Mouse (Mus musculus): ENCODE data around the gene Epha6. TPM values are rescaled to one million over a fixed set of nuclear protein-coding genes. Genes with fewer than 3 reads are reported as not detected.

Epha6 gene
- polyA plus RNA-seq, 1 experiment from 2014 or later: 2.1 TPM

DNA sequence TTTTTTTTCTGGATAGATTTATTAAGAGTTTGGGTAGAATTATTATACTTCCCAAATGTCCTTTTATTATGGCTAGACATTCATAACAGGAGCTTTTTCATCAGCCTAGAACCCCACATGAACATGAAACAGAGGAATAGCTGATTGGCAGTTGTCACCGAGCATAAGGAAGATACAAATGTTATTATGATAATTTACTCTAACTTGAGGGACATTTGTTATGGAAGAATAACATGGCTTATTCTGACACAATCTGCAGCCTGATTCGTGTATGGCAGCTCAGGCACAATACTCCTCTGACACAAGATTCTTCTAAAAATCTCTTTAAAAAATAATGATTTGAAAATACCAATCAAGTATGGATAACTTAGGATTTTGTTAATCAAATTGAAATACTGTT lies 347.7 kb downstream of the Epha6 start:
- Histone ChIP-seq H3K9me3 (replicated peaks) (no peaks in the 10 kb centered on the region), H3K4me3 (no peak overlapping the region), H3K27ac (no peak overlapping the region), H3K27me3 (no peaks in the 10 kb centered on the region), H3K9ac (no peak overlapping the region), H3K36me3 (ENCODE audit: poor library complexity, severe bottlenecking) (no peaks in the 10 kb centered on the region), H3K4me1 (no peaks in the 10 kb centered on the region), H3K4me2 (no peak overlapping the region)
- ATAC-seq: no peak
- 72% methylated on average over 2 of the region's 2 CpGs for WGBS

DNA sequence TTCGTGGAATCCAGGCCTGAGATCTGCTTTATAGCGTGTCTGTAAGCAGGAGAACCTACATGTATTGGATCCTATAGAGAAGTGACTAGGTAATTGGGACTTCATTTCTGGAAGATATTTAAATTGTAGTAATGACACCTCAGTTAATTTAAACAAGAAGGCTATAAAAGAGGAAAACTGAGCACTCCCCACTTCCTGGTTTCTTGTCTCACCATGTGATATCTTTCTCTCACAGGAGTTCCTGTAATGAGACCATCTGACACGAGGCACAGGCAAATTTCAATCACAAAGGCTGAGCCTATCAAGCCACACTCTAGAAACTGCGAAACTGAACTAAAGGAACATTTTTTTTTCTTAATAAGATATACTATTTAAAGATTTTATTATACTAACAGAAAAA lies 348.3 kb downstream of the Epha6 start:
- ATAC-seq: no peak
- WGBS: 79% methylated on average over 4 of the region's 4 CpGs
- Histone ChIP-seq H3K27me3 (no peaks in the 10 kb centered on the region), H3K4me1 (no peaks in the 10 kb centered on the region), H3K9ac (no peak overlapping the region), H3K36me3 (ENCODE audit: poor library complexity, severe bottlenecking) (no peaks in the 10 kb centered on the region), H3K4me2 (no peak overlapping the region), H3K9me3 (replicated peaks) (no peaks in the 10 kb centered on the region), H3K27ac (no peak overlapping the region), H3K4me3 (no peak overlapping the region)

DNA sequence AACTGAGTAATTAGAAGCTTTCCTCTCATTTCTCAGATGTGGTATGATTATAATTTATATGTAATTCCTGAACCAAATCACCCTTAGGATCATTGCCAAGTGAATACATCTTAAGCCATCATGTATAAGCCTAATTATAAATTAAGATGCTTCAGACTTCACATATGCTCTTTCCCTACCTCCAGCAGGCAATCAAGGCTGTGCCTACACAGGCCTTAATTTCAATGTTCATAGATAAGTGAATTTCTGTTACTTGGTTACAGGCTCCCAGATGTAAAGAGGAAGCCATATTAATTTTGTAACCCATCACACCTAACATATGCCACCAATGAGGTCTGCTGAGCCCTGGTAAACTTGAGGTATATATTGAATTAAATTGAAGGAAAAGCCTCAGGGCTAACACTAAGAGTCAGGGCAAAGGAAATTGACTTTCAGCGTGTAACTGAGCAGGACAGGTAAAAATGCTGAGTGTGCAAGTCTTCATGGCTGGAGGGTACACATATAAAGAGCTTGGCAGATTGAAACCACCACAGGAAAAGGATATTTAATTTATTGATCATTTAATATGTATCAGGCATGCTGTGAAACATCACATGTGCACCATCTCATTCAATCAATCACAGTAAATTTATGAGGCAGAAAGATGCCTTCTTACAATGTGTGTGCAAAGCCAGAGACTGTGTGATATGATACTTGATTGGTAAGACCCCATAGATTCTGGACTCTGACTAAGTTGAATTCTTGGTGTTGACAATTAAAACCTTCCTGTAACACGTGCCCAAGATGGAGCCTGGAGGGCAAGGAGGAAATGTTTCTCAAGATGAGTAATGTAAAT lies 365.8 kb downstream of the Epha6 start:
- Histone ChIP-seq H3K4me2 (no peak overlapping the region), H3K27ac (no peak overlapping the region), H3K4me3 (no peak overlapping the region), H3K9ac (no peak overlapping the region), H3K9me3 (replicated peaks) (no peaks in the 10 kb centered on the region), H3K4me1 (no peaks in the 10 kb centered on the region), H3K27me3 (no peaks in the 10 kb centered on the region), H3K36me3 (ENCODE audit: poor library complexity, severe bottlenecking) (no peaks in the 10 kb centered on the region)
- ATAC-seq: no peak; the same call in 1 of the 2 replicates
- 81% methylated on average over 2 of the region's 2 CpGs for WGBS

DNA sequence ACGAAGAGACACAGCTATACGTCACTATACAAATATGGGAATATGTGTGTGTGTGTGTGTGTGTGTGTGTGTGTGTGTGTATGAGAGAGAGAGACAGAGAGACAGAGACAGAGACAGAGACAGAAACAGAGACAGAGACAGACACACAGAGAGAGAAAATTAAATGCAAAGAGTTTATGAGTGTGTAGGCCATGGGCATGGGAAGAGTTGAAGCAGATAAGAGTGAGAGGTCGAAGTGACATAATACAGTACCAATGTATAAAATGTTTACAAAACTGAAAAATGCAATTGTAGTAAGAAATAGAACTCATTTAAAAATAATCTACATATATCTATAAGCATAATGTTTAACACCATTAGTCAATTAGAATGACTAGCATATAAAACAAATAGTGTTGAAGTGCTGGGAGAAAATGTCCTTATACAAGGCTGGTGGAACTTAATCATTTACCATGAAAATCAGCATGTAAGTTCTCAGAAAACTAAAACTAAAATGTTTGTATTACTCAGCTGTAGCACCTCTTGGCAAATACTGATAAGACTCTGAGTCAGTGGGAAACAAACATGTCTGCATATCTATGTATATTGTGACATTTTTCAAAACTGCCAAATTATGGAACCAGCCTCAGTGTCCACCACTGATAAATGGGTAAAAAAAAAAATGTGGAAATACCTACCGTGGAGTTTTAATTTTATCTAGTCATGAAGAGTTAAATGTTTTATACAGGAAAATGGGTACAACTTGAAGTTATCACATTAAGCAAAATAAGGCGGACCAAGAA lies 371.2 kb downstream of the Epha6 start:
- no peak overlapping the region for H3K27ac ChIP-seq
- H3K9me3 ChIP-seq (replicated peaks): no peaks in the 10 kb centered on the region
- no peaks in the 10 kb centered on the region for H3K4me1 ChIP-seq
- H3K9ac ChIP-seq: no peak overlapping the region
- no peaks in the 10 kb centered on the region for H3K27me3 ChIP-seq
- WGBS: 94% methylated on average over 5 of the region's 5 CpGs
- H3K4me3 ChIP-seq: no peak overlapping the region
- ATAC-seq: no peak
- H3K4me2 ChIP-seq: no peak overlapping the region
- no peaks in the 10 kb centered on the region for H3K36me3 ChIP-seq (ENCODE audit: poor library complexity, severe bottlenecking)

DNA sequence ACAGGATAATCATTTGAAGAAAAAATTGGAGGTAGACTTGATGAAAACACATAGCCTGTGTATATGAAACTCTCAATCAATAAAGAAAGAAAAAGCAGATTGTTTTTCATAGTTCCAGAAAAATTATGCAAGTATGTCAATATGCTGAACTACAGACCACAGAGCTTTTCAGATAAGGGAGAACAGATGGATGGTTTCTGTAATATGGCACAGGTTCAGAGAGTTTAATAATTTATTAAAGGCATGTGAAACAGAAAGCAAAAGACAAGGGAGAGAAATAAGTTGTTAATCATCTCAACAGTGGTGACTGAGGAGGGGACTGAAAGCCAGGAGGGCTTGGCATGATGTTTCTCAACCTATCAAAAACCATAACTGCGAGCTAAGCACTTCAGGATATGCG lies 372.3 kb downstream of the Epha6 start:
- H3K9ac ChIP-seq: no peak overlapping the region
- no peak overlapping the region for H3K4me3 ChIP-seq
- WGBS: 89% methylated on average over 2 of the region's 2 CpGs
- H3K4me1 ChIP-seq: no peaks in the 10 kb centered on the region
- no peaks in the 10 kb centered on the region for H3K36me3 ChIP-seq (ENCODE audit: poor library complexity, severe bottlenecking)
- H3K4me2 ChIP-seq: no peak overlapping the region
- no peak; the same call in 1 of the 2 replicates for ATAC-seq
- H3K27me3 ChIP-seq: no peaks in the 10 kb centered on the region
- no peaks in the 10 kb centered on the region for H3K9me3 ChIP-seq (replicated peaks)
- H3K27ac ChIP-seq: no peak overlapping the region

DNA sequence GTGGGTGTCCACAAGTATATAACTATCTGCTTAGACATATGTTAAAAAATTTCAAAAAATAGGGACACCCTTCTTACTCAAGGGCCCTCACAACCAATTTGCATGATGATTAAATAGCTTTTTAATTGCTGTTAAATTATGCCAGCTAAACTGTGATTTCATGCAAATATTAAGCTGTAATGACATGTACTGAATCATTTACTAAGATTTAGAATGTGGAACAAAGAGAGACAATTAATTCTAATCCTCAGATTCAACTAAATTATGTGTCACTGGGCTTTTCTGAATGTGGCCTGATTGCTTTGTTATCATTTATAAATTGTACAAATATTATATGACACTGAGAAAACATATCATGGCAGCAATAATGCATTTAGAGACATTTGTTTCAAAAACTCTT lies 396.2 kb downstream of the Epha6 start:
- H3K27ac ChIP-seq: no peak overlapping the region
- ATAC-seq: peak; percentile 65
- no peaks in the 10 kb centered on the region for H3K4me1 ChIP-seq
- no peaks in the 10 kb centered on the region for H3K9me3 ChIP-seq (replicated peaks)
- no peaks in the 10 kb centered on the region for H3K27me3 ChIP-seq
- H3K36me3 ChIP-seq (ENCODE audit: poor library complexity, severe bottlenecking): no peaks in the 10 kb centered on the region
- no peak overlapping the region for H3K4me2 ChIP-seq
- H3K4me3 ChIP-seq: no peak overlapping the region
- H3K9ac ChIP-seq: no peak overlapping the region

DNA sequence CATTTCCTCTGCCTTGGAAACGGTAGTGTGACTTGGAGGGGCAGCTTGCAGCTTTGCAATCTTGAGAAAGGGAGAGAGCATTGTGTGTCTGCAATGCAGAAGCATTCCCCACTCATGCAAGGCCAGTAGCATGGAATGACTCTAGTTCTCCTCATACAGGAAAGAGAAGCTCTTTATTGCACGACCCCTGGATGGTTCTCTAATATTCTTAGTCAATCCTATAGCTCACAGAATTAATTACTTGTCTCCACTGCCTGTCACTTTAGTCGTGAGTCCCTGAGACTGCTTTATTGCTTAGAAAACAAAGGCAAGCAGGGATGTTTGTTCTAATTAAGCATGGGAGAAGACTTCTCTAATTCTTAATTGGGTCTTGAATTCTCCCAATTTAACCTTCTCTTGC lies 429.8 kb downstream of the Epha6 start:
- peak; percentile 62; the same call in 1 of the 2 replicates for ATAC-seq
- Histone ChIP-seq H3K4me1 (peaks cover 7% of the 10 kb centered on the region; the same call in 1 of the 2 replicates), H3K9ac (no peak overlapping the region), H3K9me3 (replicated peaks) (no peaks in the 10 kb centered on the region), H3K4me2 (no peak overlapping the region), H3K36me3 (ENCODE audit: poor library complexity, severe bottlenecking) (no peaks in the 10 kb centered on the region), H3K27me3 (no peaks in the 10 kb centered on the region), H3K4me3 (no peak overlapping the region), H3K27ac (no peak overlapping the region)
- WGBS: 9% methylated on average over 3 of the region's 3 CpGs

DNA sequence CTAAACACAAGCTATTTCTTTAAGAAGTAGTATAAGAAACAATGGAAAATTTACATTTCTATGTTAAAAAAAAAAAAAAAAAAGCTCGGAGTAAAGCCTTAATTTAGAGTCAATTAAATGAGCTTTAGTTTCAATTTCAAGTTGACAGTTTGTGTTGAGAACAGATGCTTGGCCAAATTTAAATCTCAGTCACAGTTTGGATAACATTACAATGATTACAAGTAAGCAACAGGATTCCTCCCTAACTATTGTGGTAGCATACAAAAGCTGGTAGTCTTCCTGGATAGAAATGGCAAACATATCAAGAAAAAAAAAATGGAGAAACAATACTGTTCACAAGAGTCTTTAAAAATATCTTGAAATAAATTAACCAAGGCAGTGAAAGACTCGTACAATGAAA lies 452.9 kb downstream of the Epha6 start:
- Histone ChIP-seq H3K4me1 (no peaks in the 10 kb centered on the region), H3K4me3 (no peak overlapping the region), H3K9me3 (replicated peaks) (no peaks in the 10 kb centered on the region), H3K27ac (no peak overlapping the region), H3K4me2 (no peak overlapping the region), H3K36me3 (ENCODE audit: poor library complexity, severe bottlenecking) (no peaks in the 10 kb centered on the region), H3K9ac (no peak overlapping the region), H3K27me3 (no peaks in the 10 kb centered on the region)
- WGBS: 65% methylated on average over 2 of the region's 2 CpGs
- no peak for ATAC-seq

DNA sequence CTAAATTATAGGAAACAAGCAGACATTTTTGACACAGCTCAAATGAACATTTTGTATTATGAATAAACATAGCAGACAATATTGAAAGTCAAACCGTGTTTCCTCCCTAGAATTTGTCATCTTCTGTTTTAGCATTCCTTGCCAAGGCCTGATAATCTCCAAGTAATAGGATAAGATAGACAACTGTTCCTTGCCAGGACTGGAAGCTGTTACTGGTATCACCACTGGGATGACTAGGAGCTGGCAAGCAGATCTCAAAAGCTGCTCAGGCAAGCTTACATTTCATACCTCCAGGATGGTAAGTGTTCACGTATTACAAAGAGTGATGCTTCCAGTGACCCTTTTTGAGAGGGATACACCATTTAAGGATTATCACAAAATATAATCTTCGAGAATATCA lies 461.0 kb downstream of the Epha6 start:
- Histone ChIP-seq H3K4me2 (no peak overlapping the region), H3K4me3 (no peak overlapping the region), H3K9ac (no peak overlapping the region), H3K27me3 (no peaks in the 10 kb centered on the region), H3K4me1 (no peaks in the 10 kb centered on the region), H3K36me3 (ENCODE audit: poor library complexity, severe bottlenecking) (no peaks in the 10 kb centered on the region), H3K9me3 (replicated peaks) (no peaks in the 10 kb centered on the region), H3K27ac (no peak overlapping the region)
- ATAC-seq: no peak
- WGBS: 76% methylated on average over 3 of the region's 3 CpGs

DNA sequence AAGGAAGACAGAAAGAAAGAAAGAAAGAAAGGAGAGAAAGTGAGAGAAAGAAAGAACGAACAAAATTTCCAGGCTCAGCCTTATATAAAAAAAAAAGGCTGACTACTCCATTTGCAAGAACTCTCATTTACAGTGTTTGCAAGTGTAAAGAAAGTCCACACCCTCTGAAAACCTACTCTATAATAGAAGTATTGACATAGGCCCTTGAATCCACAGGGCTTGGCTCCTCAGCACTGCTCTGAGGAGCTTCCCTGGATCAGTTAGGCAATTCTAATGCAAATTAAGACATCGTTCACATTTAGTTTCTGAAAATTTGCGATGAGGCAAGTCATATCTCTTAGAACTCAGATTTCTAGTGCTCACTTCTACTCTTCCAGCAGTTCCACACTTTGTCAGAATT lies 483.9 kb downstream of the Epha6 start:
- Histone ChIP-seq H3K4me3 (no peak overlapping the region), H3K4me1 (no peaks in the 10 kb centered on the region), H3K27ac (no peak overlapping the region), H3K27me3 (no peaks in the 10 kb centered on the region), H3K9me3 (replicated peaks) (no peaks in the 10 kb centered on the region), H3K9ac (no peak overlapping the region), H3K4me2 (no peak overlapping the region), H3K36me3 (ENCODE audit: poor library complexity, severe bottlenecking) (no peaks in the 10 kb centered on the region)
- ATAC-seq: no peak
- WGBS: 69% methylated on average over 3 of the region's 3 CpGs

DNA sequence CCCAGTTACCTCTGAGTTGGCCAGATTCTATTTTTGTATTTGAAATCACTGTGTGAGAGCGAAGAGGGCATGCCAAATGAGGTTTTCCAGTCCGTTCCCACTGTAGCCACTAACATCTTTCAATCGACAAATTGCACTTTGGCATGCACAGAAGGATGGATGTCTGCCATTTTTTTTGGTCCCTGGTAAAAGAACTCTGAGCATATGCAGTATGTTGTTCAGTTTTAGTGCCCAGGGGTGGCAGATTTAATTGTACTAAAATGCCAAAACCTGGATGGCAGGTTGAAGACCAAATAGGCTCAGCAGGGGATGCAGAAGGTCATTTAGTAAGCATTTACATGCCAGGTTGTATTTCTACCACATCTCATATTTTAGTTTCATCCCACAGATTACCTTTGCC lies 503.1 kb downstream of the Epha6 start:
- ATAC-seq: peak; percentile 41; the same call in 1 of the 2 replicates
- H3K4me1 ChIP-seq: no peaks in the 10 kb centered on the region
- H3K27me3 ChIP-seq: no peaks in the 10 kb centered on the region
- no peak overlapping the region for H3K27ac ChIP-seq
- no peaks in the 10 kb centered on the region for H3K36me3 ChIP-seq (ENCODE audit: poor library complexity, severe bottlenecking)
- no peak overlapping the region for H3K4me2 ChIP-seq
- WGBS: 73% methylated on average over 3 of the region's 3 CpGs
- H3K4me3 ChIP-seq: no peak overlapping the region
- no peaks in the 10 kb centered on the region for H3K9me3 ChIP-seq (replicated peaks)
- no peak overlapping the region for H3K9ac ChIP-seq

DNA sequence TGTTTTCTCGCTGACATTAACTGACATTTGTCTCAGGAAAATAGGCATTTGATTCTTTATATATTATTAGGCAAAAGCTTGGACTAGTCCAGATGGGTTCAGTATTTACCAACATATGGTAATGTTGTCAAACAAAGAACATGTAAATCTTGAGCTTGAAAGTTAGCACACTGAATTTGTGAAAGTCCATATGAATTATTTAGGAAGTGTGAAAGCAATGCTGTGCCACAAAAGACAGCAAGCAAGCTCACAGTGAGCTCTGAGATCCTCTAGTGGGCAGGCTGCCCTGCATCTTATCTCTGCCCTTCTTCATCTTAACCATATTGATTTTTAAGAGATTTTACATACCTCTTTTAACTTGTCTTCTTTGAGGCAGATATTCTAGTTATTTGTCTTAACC lies 510.0 kb downstream of the Epha6 start:
- H3K4me3 ChIP-seq: no peak overlapping the region
- ATAC-seq: peak; percentile 62
- 63% methylated on average over 1 of the region's 1 CpGs for WGBS

More for the DNA sequence above, 510.0 kb downstream of the Epha6 start:
- no peak overlapping the region for H3K9ac ChIP-seq
- H3K36me3 ChIP-seq (ENCODE audit: poor library complexity, severe bottlenecking): no peaks in the 10 kb centered on the region
- H3K4me1 ChIP-seq: no peaks in the 10 kb centered on the region
- no peak overlapping the region for H3K4me2 ChIP-seq
- H3K9me3 ChIP-seq (replicated peaks): no peaks in the 10 kb centered on the region
- no peaks in the 10 kb centered on the region for H3K27me3 ChIP-seq
- H3K27ac ChIP-seq: no peak overlapping the region

Measured in forebrain, embryonic 13.5 days (tissue).